Mouse (Mus musculus) cortical plate, adult 2 months (tissue): ENCODE results near the gene B3galt1.

Experiments
- CTCF ChIP-seq: fragments of 200-500 bp; IDR thresholded peaks from 2 replicates; pipeline ENCODE4 v1.5.1; 2011; ENCODE audit warnings: mild to moderate bottlenecking, control low read depth, low read length; ENCODE audit not compliant: insufficient read depth; ENCODE audit errors: extremely low read depth
- POLR2A ChIP-seq: fragments of 200-500 bp; IDR thresholded peaks from 2 replicates; pipeline ENCODE4 v1.6.1; 2011; ENCODE audit warnings: mild to moderate bottlenecking, low read length, control low read depth; ENCODE audit not compliant: insufficient read depth; ENCODE audit errors: extremely low read depth

DNA sequence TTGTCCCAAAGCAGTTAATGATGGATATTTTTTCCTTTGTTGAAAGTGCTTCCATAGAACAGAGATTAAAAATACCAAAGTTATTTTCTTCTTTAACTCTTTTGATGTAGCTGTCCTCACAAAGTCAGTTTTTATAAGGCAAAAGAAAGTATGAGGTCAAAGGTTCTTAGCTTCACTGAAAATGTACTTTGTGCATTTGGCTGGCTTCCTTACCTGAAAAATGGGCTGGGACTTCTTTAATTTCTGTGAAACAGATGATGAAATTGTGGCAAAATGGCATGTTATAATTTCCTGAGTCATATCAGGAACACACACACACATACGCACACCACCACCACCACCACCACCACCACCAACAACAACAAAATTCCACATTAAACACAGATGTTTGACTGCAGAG, 427.8 kb downstream of the B3galt1 start:
- TF ChIP-seq CTCF (no peak), POLR2A (no peak)
